Comparison of ENCODE assay signal across 8 mouse cellular contexts in the genomic region with DNA sequence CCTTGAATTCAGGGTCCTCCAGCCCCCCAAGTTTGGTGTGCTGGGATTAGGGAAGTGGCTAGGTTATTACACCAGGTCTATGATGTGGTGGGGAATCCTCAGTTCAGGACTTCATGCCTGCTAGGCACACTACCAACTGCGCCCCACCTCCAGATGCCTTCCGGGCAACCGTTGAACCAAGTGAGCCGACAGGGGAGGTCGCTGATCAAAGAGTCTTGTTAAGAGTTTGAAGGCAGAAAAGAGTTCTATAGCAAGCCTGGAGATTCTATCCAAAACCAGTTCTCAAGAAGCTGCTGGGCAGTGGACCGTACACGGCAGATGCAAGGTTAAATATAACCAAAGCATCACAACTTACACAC. TPM values are rescaled to one million over a fixed set of nuclear protein-coding genes. Genes with fewer than 3 reads are reported as not detected.
DNase-seq lines count a peak whose midpoint lies in the region; ATAC-seq and TF ChIP-seq lines count a peak whose summit lies in the region.

No protein-coding gene starts in this region.

- no peak for DNase-seq in liver, adult 2 months (ENCODE audit: extremely low read depth, low read depth, low spot score)
- DNase-seq in liver = no peak
- DNase-seq in embryonic facial prominence, embryonic 11.5 days (ENCODE audit: low spot score) = no peak
- DNase-seq in hindbrain, postnatal 0 days (ENCODE audit: low spot score) = no peak
- DNase-seq in thymus, postnatal 14 days = peak; percentile 91
- no peak for DNase-seq in right cerebral cortex, postnatal 14 days
- no peak for DNase-seq in embryo, embryonic 9.5 days (ENCODE audit: extremely low spot score)

- H3K27me3 ChIP-seq in liver, adult 2 months (ENCODE audit: control insufficient read depth, insufficient read depth, low read length) = no peaks in the 10 kb centered on the region
- no peaks in the 10 kb centered on the region; the same call in 1 of the 2 replicates for H3K27me3 ChIP-seq in embryonic facial prominence, embryonic 11.5 days (ENCODE audit: control insufficient read depth, insufficient read depth, low read length)
- H3K27me3 ChIP-seq in hindbrain, postnatal 0 days (ENCODE audit: insufficient read depth, low read length) = no peaks in the 10 kb centered on the region

- ATAC-seq in embryonic facial prominence, embryonic 11.5 days (replicated peaks; ENCODE audit: insufficient number of reproducible peaks, low FRiP score, low TSS enrichment, low read depth) = no peak
- ATAC-seq in hindbrain, postnatal 0 days = no peak
- peak; percentile 54 for ATAC-seq in megakaryocyte progenitor cell, adult 5-6 weeks (replicated peaks; ENCODE audit: poor library complexity)

- H3K4me1 ChIP-seq in liver, adult 2 months (ENCODE audit: control insufficient read depth, insufficient read depth, low read length) = peaks cover 2% of the 10 kb centered on the region; the same call in 1 of the 2 replicates
- peaks cover 4% of the 10 kb centered on the region for H3K4me1 ChIP-seq in embryonic facial prominence, embryonic 11.5 days (ENCODE audit: control insufficient read depth, insufficient read depth, low read length)
- H3K4me1 ChIP-seq in hindbrain, postnatal 0 days (ENCODE audit: insufficient read depth, low read length) = 0 out of 2 replicates have a peak, but pooled peaks cover 4% of the 10 kb centered on the region

- H3K4me2 ChIP-seq in embryonic facial prominence, embryonic 11.5 days (ENCODE audit: low read depth, low read length) = peak overlapping the region; percentile 92
- H3K4me2 ChIP-seq in hindbrain, postnatal 0 days (ENCODE audit: low read depth, low read length) = peak overlapping the region; percentile 64

- no peaks in the 10 kb centered on the region for H3K79me2 ChIP-seq in liver, adult 2 months (ENCODE audit: control insufficient read depth, insufficient read depth, low read length)

- H3K9me3 ChIP-seq in embryonic facial prominence, embryonic 11.5 days (replicated peaks; ENCODE audit: control insufficient read depth, low read length) = no peaks in the 10 kb centered on the region
- no peaks in the 10 kb centered on the region for H3K9me3 ChIP-seq in hindbrain, postnatal 0 days (ENCODE audit: low read length)

- no peak for TF ChIP-seq CTCF in liver, adult 2 months (IDR thresholded peaks at IDR 0.05; ENCODE audit: low read depth, low read length)
- TF ChIP-seq CTCF in hindbrain, postnatal 0 days (IDR thresholded peaks at IDR 0.05; ENCODE audit: low read depth) = no peak

- H3K36me3 ChIP-seq in liver, adult 2 months (ENCODE audit: control insufficient read depth, insufficient read depth, low read length) = no peaks in the 10 kb centered on the region
- H3K36me3 ChIP-seq in embryonic facial prominence, embryonic 11.5 days (replicated peaks; ENCODE audit: control insufficient read depth, insufficient read depth, low read depth, low read length) = no peaks in the 10 kb centered on the region
- no peaks in the 10 kb centered on the region for H3K36me3 ChIP-seq in hindbrain, postnatal 0 days (ENCODE audit: insufficient read depth, low read length)

- H3K27ac ChIP-seq in liver, adult 2 months (replicated peaks; ENCODE audit: insufficient read depth, low read depth, low read length) = no peak overlapping the region
- H3K27ac ChIP-seq in embryonic facial prominence, embryonic 11.5 days (replicated peaks; ENCODE audit: low read depth, low read length) = 0 out of 2 replicates have a peak overlapping the region, but pooled peaks have one; percentile 41
- no peak overlapping the region for H3K27ac ChIP-seq in hindbrain, postnatal 0 days

- peak overlapping the region; percentile 72; the same call in 1 of the 2 replicates for H3K4me3 ChIP-seq in liver, adult 2 months (ENCODE audit: insufficient read depth, low read depth, low read length)
- peak overlapping the region; percentile 50 for H3K4me3 ChIP-seq in embryonic facial prominence, embryonic 11.5 days (ENCODE audit: low read depth, low read length)
- H3K4me3 ChIP-seq in hindbrain, postnatal 0 days (ENCODE audit: low read length) = peak overlapping the region; percentile 51

- WGBS in liver, adult 2 months = 22% methylated on average over 7 of the region's 7 CpGs
- WGBS in embryonic facial prominence, embryonic 11.5 days = 7% methylated on average over 7 of the region's 7 CpGs
- 3% methylated on average over 7 of the region's 7 CpGs for WGBS in hindbrain, postnatal 0 days

- H3K9ac ChIP-seq in liver, adult 2 months (ENCODE audit: low read depth, low read length) = no peak overlapping the region
- no peak overlapping the region for H3K9ac ChIP-seq in embryonic facial prominence, embryonic 11.5 days (replicated peaks; ENCODE audit: low read length)
- peak overlapping the region; percentile 39; the same call in 1 of the 2 replicates for H3K9ac ChIP-seq in hindbrain, postnatal 0 days (replicated peaks; ENCODE audit: low read length)

- TF ChIP-seq POLR2A in liver, adult 2 months (IDR thresholded peaks at IDR 0.05; ENCODE audit: extremely low read depth, insufficient read depth, low read length) = no peak

RNA-seq across cellular contexts. Expression of a gene that starts 48.5 kb away (rescaled TPM):
- not detected in 2 replicates for total RNA-seq in liver, adult 2 months (2014; rRNA removed)
- not detected in 2 replicates for polyA plus RNA-seq in liver, adult 2 months (2012; rRNA removed)
- polyA plus RNA-seq in embryonic facial prominence, embryonic 11.5 days (2014; fragmentation: Nextera tagmentation; extraction: Ambion mirVana) = not detected in 2 replicates
- not detected in 2 replicates for total RNA-seq in hindbrain, postnatal 0 days (2014; rRNA removed)
- not detected in 2 replicates for polyA plus RNA-seq in hindbrain, postnatal 0 days (2015; fragmentation: Nextera tagmentation; extraction: Ambion mirVana)
- total RNA-seq in megakaryocyte progenitor cell, adult 5-6 weeks (2015) = not detected in 2 replicates
- total RNA-seq in megakaryocyte progenitor cell, adult 5-6 weeks (2017) = not detected in 2 replicates
